Mouse (Mus musculus) heart, embryonic 10.5 days (tissue): ENCODE measurements around the gene Gm20518. TPM values are rescaled to one million over a fixed set of nuclear protein-coding genes. Genes with fewer than 3 reads are reported as not detected.

Experiments
- DNase-seq: peaks from one replicate; pipeline ENCODE4 v3.0.0-alpha.2; 2017; ENCODE audit warnings: low spot score
- H3K27ac ChIP-seq: fragments of 300-500 bp; sonication (generic); 2 replicates; pipeline ENCODE4 v1.5.1; 2016; ENCODE audit warnings: mild to moderate bottlenecking
- H3K27me3 ChIP-seq: fragments of 300-500 bp; sonication (generic); 2 replicates; pipeline ENCODE4 v1.6.1; 2016; ENCODE audit warnings: mild to moderate bottlenecking; ENCODE audit not compliant: poor library complexity, insufficient read depth, severe bottlenecking
- H3K36me3 ChIP-seq: fragments of 300-500 bp; sonication (generic); 2 replicates; pipeline ENCODE4 v1.6.1; 2016; ENCODE audit warnings: mild to moderate bottlenecking, moderate library complexity
- H3K4me1 ChIP-seq: fragments of 300-500 bp; sonication (generic); 2 replicates; pipeline ENCODE4 v1.6.1; 2016; ENCODE audit warnings: mild to moderate bottlenecking
- H3K4me3 ChIP-seq: fragments of 300-500 bp; sonication (generic); 2 replicates; pipeline ENCODE4 v1.5.1; 2016; ENCODE audit warnings: mild to moderate bottlenecking, moderate library complexity
- H3K9me3 ChIP-seq: fragments of 300-500 bp; sonication (generic); 2 replicates; pipeline ENCODE4 v1.6.1; 2016; ENCODE audit warnings: mild to moderate bottlenecking, moderate library complexity
- WGBS: fragments of 180-500 bp; shearing (Covaris S2); methylation state at CpG from one replicate; pipeline ENCODE4 v1.1.7; 2016; 5-methylcytosine and 5-hydroxymethylcytosine counted together
- polyA plus RNA-seq: library from polyadenylated mRNA; unstranded; fragments of >200 nt; fragmentation: Nextera tagmentation; extraction: Ambion mirVana; gene quantifications from 2 replicates; pipeline ENCODE4 v1.2.1, GENCODE M21; 2016

The Gm20518 gene
- polyA plus RNA-seq, 1 experiment from 2014 or later: 0.25 TPM

DNA sequence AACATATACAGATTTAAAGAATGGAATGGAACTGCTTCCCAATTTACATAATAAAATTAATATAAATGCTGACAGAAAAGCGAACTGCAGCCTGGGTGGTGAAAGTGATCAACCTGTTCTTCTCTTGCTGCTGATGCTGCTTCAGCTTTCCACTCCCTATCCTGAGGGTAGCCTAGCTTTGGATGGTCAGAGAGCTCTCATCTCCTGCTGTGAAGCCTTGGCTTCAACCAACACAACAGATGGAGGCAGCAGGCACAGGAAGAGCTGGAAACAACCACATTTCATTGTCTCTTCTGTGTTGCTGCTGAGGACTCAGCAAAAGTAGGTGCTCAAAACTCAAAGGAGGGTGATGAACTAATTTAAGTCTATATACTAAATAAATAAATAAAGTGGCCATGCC lies 39.6 kb downstream of the Gm20518 start:
- Histone ChIP-seq H3K27me3 (no peaks in the 10 kb centered on the region), H3K9me3 (no peaks in the 10 kb centered on the region), H3K27ac (no peak overlapping the region), H3K4me1 (no peaks in the 10 kb centered on the region), H3K36me3 (peaks cover 89% of the 10 kb centered on the region), H3K4me3 (no peak overlapping the region)
- 96% methylated on average over 1 of the region's 1 CpGs for WGBS
- no peak for DNase-seq

DNA sequence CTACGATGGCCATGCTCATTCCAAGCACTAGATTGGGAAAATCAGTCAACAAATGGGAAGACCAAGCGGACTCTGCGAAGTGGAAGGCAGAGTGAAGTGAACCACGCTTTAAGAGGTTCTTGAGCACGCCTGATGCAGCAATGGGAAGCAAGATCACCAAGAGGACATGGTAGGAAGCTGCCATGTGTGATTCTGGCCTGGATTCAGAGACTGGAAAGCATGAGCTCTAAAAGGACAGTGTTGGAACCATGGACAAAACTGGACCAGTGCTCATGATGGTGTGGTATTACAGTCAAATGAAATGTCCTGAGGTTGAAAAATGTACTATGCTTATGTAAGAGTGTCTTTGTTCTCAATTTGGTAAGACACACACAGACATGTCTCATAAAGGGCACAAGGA lies 40.1 kb downstream of the Gm20518 start:
- no peaks in the 10 kb centered on the region for H3K4me1 ChIP-seq
- no peak overlapping the region for H3K4me3 ChIP-seq
- H3K27ac ChIP-seq: no peak overlapping the region
- no peak for DNase-seq
- H3K27me3 ChIP-seq: no peaks in the 10 kb centered on the region
- no peaks in the 10 kb centered on the region for H3K9me3 ChIP-seq
- peaks cover 89% of the 10 kb centered on the region for H3K36me3 ChIP-seq
- WGBS: 95% methylated on average over 5 of the region's 5 CpGs

DNA sequence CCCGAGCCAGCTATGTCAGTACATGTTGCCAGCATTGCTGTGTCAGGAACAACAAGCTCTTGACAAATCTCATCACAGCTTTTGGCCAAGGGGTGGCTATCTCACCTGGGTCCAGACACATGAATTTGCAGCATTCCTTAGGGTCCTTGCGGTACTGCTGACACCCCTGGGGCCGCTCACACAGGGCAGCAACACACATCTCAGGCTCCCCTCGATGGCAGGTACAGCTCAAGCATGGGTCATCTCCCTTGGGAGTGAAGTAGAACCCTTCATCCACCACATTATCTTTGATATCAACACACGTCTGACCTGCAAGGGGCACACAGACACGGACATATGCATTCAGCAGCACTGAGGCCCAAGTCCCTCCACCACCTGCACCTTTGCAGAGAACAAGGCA lies 42.0 kb downstream of the Gm20518 start:
- Histone ChIP-seq H3K27ac (no peak overlapping the region), H3K4me1 (no peaks in the 10 kb centered on the region), H3K36me3 (peaks cover 93% of the 10 kb centered on the region), H3K4me3 (no peak overlapping the region), H3K9me3 (no peaks in the 10 kb centered on the region), H3K27me3 (no peaks in the 10 kb centered on the region)
- WGBS: 80% methylated on average over 6 of the region's 6 CpGs
- DNase-seq: no peak

DNA sequence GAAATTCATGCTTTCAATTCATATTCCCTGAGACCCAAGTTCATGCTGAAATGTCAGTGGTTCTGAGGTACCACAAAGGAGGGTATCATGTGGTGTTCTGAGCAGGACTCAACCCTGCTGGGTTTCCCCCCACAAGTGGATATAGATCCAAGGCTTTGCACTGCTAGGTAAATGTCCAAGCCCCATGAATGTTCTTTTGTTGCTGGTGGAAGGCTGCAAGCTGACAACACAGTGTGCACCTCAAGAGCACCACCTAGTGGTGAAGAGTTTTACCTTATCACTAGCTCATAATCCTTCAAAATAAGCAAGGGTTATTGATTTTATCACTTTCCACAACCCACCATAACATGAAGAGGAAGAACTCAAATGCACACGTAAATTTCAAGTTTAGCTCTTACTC lies 42.5 kb downstream of the Gm20518 start:
- no peak for DNase-seq
- Histone ChIP-seq H3K27me3 (no peaks in the 10 kb centered on the region), H3K4me3 (no peak overlapping the region), H3K9me3 (no peaks in the 10 kb centered on the region), H3K27ac (no peak overlapping the region), H3K4me1 (no peaks in the 10 kb centered on the region), H3K36me3 (peaks cover 93% of the 10 kb centered on the region)
- WGBS: 37% methylated on average over 1 of the region's 1 CpGs

DNA sequence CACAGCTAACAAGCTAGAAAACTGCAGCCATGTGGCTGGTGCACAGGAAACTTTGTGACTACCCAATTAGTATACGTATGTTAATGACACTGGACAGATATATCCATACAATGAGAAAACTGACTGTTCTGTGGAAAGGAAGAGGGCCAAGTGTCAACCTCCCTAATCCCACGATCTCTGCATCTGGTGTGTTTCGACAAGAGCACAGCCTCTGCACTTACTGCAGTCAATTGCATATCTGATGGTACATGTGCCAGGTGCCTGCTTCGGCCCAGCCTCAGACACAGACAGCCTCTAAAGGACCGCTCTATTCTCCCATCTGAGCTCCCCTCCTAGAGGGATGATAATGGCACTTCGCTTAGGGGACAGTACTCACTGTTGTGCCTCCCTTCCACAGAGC lies 43.0 kb downstream of the Gm20518 start:
- Histone ChIP-seq H3K4me1 (no peaks in the 10 kb centered on the region), H3K27me3 (no peaks in the 10 kb centered on the region), H3K9me3 (no peaks in the 10 kb centered on the region), H3K36me3 (peaks cover 93% of the 10 kb centered on the region), H3K27ac (no peak overlapping the region), H3K4me3 (no peak overlapping the region)
- no peak for DNase-seq
- 90% methylated on average over 6 of the region's 6 CpGs for WGBS

DNA sequence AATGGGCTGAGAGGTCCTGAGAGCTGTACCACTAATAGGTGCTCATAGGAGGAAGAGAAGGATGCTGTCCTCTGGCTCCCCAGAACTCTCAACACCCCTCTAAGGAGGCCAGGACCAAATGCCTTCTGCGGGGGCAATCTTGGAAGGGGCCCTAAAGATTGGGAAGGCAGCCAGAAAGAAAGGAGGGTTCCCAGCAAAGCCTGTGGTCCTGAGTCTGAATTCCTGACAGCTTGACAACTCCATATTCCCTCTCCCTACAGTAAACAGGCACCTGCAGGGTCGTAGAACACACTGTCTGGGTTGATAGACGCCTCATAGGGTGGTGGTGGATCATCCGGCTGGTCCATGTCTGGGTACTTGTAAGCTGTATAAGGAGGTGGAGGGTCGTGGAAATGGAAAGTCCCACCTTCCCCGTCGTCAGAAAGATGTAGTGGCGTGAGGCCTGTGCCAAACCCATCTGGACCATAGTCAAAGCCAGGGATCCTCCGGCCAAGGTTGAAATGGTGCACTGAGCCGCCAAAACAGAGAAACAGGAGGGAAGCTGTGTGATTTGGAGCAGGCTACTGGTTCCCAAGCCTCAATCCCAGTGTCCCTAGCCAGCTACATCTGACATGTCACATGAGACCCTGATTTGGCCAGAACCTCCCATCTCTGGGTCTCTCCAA lies 47.6 kb downstream of the Gm20518 start:
- WGBS: 91% methylated on average over 10 of the region's 10 CpGs
- H3K27ac ChIP-seq: no peak overlapping the region
- H3K4me1 ChIP-seq: no peaks in the 10 kb centered on the region
- H3K4me3 ChIP-seq: no peak overlapping the region
- H3K36me3 ChIP-seq: peaks cover 87% of the 10 kb centered on the region
- no peak for DNase-seq
- no peaks in the 10 kb centered on the region for H3K9me3 ChIP-seq
- H3K27me3 ChIP-seq: no peaks in the 10 kb centered on the region

DNA sequence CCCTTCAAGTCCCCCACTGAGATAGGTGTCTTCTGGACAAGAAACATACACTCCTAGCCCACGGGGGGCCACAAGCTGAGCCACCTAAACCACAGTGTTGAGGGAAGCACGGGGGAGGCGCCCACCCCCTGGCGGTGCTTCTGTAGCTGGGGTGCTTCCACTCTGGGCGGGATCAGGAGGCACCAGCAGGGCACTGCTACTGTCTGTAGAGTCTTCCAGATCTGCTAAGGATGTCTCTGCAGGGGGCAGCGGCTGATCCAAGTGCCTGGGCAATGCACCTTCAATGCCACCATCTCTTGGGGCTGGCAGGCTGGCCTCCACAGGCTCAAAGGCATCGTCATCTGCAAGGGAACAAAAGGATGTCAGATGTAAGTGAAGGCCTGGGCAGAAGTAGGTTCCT lies 49.0 kb downstream of the Gm20518 start:
- 93% methylated on average over 7 of the region's 7 CpGs for WGBS
- no peak for DNase-seq
- H3K4me3 ChIP-seq: no peak overlapping the region
- no peak overlapping the region for H3K27ac ChIP-seq
- peaks cover 75% of the 10 kb centered on the region for H3K36me3 ChIP-seq
- no peaks in the 10 kb centered on the region for H3K4me1 ChIP-seq
- peaks cover 12% of the 10 kb centered on the region for H3K27me3 ChIP-seq
- no peaks in the 10 kb centered on the region for H3K9me3 ChIP-seq

DNA sequence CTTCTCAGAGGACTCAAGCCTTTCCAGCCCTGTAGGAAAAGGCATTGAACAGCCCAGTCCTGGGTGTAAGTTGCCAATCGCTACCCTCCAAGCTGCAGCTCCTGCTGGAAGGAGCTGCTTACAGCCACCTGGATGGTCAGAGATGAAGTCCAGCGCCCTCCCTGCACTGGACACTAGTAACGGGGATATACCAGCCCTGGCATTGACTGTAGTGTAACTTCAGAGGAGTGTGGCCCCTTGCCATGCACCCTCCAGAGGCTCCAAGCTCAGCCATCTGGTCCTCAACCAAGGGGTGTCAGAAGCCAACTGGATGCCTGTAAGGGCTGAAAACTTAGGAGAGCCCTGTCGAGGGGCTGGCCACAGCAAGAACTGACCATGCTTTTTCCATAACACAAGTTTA lies 51.5 kb downstream of the Gm20518 start:
- no peak for DNase-seq
- peaks cover 37% of the 10 kb centered on the region for H3K27me3 ChIP-seq
- WGBS: 84% methylated on average over 4 of the region's 4 CpGs
- H3K4me1 ChIP-seq: no peaks in the 10 kb centered on the region; the same call in 1 of the 2 replicates
- peaks cover 51% of the 10 kb centered on the region for H3K36me3 ChIP-seq
- no peaks in the 10 kb centered on the region for H3K9me3 ChIP-seq
- H3K27ac ChIP-seq: no peak overlapping the region
- no peak overlapping the region for H3K4me3 ChIP-seq

DNA sequence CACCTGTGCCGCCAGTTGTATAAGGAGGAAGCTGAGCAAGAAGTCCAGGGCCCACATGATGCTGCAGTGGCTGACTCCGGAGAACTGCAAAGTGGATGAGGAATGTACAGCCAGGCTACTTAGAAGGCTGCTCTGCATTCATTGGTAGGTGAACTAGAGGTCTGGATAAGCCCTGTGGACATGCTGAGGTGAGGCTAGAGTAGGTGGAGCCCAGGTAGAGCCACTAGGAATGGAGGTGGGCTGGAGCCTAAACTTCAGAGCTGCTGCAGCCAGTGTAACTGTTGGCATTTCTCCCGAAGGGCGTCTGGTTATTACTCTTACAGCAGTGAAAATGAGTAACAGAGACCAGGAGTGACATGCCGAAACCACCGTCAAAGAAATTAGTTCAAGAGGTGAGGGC lies 53.4 kb downstream of the Gm20518 start, which contains the start of gene Car15:
TSS of gene Car15 (minus strand) at position 314 of the 400 bp plus-strand sequence.
- Histone ChIP-seq H3K27me3 (peaks cover 56% of the 10 kb centered on the region), H3K36me3 (peaks cover 32% of the 10 kb centered on the region), H3K4me3 (no peak within 1 kb of the TSS)

DNA sequence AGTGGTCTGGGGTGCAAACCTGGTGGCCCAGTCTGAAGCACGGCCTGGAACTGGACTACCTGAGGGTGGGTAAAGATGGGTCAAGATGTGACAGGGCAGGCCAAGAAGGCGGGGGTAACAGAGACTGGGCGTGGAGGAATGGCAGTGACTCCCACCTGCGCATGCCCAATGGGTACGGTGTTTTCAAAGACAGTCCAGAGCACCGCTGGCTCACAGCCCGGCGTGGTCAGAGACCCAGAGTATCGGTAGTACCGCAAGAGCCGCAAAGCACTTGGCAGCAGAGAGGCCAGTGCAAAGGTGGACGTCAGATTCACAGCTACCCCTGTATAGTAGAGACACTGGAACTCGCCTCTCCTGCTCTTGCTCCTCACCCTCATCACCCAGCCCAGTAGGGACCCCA lies 56.0 kb downstream of the Gm20518 start:
- H3K27me3 ChIP-seq: peaks cover 82% of the 10 kb centered on the region
- H3K36me3 ChIP-seq: peaks cover 7% of the 10 kb centered on the region; the same call in 1 of the 2 replicates
- no peak overlapping the region for H3K4me3 ChIP-seq
- WGBS: 55% methylated on average over 13 of the region's 13 CpGs
- no peak overlapping the region for H3K27ac ChIP-seq
- DNase-seq: no peak
- H3K4me1 ChIP-seq: peaks cover 19% of the 10 kb centered on the region
- no peaks in the 10 kb centered on the region for H3K9me3 ChIP-seq

More for the DNA sequence above, 53.4 kb downstream of the Gm20518 start, which contains the start of gene Car15:
- DNase-seq: no peak
- H3K4me1 ChIP-seq: peaks cover 17% of the 10 kb centered on the region
- H3K27ac ChIP-seq: no peak within 1 kb of the TSS
- 76% methylated on average over 6 of the region's 6 CpGs for WGBS
- H3K9me3 ChIP-seq: no peaks in the 10 kb centered on the region

DNA sequence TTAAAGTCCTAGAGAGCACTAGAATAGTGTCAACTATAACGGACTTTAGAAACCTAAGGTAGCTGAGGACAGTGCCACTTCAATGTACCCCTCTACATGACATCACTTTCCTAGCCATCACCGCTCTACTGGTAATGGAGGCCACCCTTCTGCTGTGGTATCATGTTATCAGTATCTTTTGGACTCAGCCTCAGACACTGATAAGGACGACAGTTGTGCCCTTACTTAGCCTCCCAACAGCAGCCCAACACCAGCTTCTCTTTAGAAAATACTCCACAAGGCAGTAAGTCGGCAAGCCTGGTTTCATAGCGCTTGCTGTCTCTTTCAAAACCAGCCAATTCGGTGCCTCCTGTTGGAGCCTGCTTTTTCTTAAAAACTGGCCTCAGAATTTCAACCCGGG lies 56.9 kb downstream of the Gm20518 start:
- no peaks in the 10 kb centered on the region for H3K36me3 ChIP-seq
- DNase-seq: no peak
- H3K27me3 ChIP-seq: peaks cover 91% of the 10 kb centered on the region
- WGBS: 42% methylated on average over 7 of the region's 7 CpGs
- H3K9me3 ChIP-seq: no peaks in the 10 kb centered on the region
- no peak overlapping the region for H3K27ac ChIP-seq
- H3K4me3 ChIP-seq: peak overlapping the region; percentile 78
- H3K4me1 ChIP-seq: peaks cover 19% of the 10 kb centered on the region

DNA sequence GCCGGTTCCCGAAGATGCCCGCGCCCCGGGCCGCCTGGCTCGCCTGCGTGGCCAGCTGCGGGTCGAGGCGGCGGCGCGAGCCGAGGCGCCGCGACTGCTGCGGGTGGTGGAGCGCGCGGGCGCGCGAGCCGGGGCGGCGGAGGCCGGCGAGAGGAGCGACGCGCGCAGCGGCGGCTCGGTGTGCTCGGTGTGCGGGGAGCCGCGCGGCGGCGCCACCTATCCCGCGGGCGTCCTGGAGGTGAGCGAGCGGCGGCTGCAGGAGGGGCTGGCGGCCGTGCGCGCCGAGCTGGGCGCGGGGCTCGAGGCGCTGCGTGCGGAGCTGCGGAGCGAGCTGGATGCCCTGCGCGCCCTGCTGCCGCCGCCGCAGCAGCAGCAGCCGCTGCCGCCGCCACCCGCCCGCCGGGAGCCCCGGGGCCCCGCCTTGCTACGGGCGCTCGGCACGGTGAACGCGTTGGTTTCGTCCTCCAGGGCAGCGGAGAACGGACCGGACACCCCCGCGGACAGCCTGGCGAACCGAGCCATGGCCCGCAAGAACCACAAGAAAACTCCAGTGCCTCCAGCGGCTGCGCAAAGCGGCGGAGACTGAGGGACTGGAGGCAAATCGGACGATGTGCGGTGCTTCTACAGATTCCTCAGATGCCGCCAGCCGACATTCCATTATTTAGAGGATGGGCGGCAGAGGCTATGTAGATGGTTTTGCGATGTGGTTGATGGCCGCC lies 57.6 kb downstream of the Gm20518 start:
- WGBS: under 1% methylated on average over 103 of the region's 103 CpGs
- H3K27me3 ChIP-seq: peaks cover 98% of the 10 kb centered on the region
- no peak for DNase-seq
- H3K9me3 ChIP-seq: no peaks in the 10 kb centered on the region
- H3K4me3 ChIP-seq: peak overlapping the region; percentile 78
- peaks cover 19% of the 10 kb centered on the region for H3K4me1 ChIP-seq
- no peaks in the 10 kb centered on the region for H3K36me3 ChIP-seq
- peak overlapping the region; percentile 78 for H3K27ac ChIP-seq

DNA sequence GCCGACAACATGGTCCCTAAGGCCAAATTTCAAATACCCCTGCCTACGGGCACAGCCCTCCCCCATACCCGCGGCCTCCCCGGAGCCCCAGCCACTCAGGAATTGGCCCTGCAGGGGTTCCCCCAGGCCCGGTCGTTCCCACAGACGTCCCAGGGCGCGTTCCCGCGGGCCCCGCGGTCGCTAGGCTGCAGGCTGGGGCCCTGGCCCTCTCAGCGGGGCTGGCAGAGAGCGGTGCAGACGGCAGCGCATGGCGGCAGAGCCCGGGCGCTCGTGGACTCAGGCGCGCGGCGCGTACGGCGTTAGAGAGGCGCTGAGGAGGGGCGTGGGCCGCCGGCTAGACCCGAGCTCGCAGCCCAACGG lies 58.2 kb downstream of the Gm20518 start:
- peaks cover 19% of the 10 kb centered on the region for H3K4me1 ChIP-seq
- no peaks in the 10 kb centered on the region for H3K9me3 ChIP-seq
- no peak for DNase-seq
- peaks cover 100% of the 10 kb centered on the region for H3K27me3 ChIP-seq
- H3K4me3 ChIP-seq: peak overlapping the region; percentile 78
- H3K36me3 ChIP-seq: no peaks in the 10 kb centered on the region
- H3K27ac ChIP-seq: peak overlapping the region; percentile 78
- WGBS: 1% methylated on average over 37 of the region's 37 CpGs
